Mouse (Mus musculus): ENCODE measurements around the gene Igdcc4.

DNA sequence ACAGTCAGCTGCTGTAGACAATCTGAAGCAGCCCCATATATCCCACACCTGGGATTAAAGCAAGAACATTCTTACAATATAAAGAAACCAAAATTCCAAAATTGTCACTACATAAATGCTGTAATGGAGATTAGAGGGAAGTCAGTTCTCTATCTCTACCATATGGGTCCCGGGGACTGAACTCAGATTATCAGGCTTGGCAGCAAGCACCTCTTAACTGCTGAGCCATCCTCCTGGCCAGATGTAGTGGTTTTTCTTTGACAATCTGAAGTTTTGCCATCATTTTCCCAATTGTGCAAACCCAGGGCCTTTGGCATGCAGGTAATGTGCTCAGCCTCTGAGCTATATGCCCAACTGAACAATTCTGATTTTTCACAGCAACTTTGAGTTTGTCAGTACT lies 16.0 kb upstream of the Igdcc4 start:
- TF ChIP-seq POLR2A (IDR thresholded peaks at IDR 0.05; ENCODE audit: insufficient read length, low read depth): no peak
- no peak for TF ChIP-seq USF1 (IDR thresholded peaks at IDR 0.05; ENCODE audit: low read depth)
- no peak for TF ChIP-seq POLR2AphosphoS2 (IDR thresholded peaks at IDR 0.05; ENCODE audit: insufficient read length, low read depth)
